Mouse (Mus musculus) C2C12 (cell line): Measurements from ENCODE around the gene Tec. TPM values are rescaled to one million over a fixed set of nuclear protein-coding genes. Genes with fewer than 3 reads are reported as not detected.

ENCODE experiments used
- H3K27me3 ChIP-seq: one replicate; pipeline ENCODE4 v1.6.1; 2011; ENCODE audit not compliant: control insufficient read depth, insufficient read depth, insufficient read length
- H3K36me3 ChIP-seq: one replicate; pipeline ENCODE4 v1.6.1; 2011; ENCODE audit not compliant: control insufficient read depth, insufficient read depth
- H3K4me3 ChIP-seq: one replicate; pipeline ENCODE4 v1.5.1; 2011; ENCODE audit warnings: mild to moderate bottlenecking, control low read depth; ENCODE audit not compliant: poor library complexity, insufficient read depth, severe bottlenecking
- H3K79me2 ChIP-seq: one replicate; pipeline ENCODE4 v1.6.1; 2011; ENCODE audit not compliant: control insufficient read depth, insufficient read depth
- H3K79me3 ChIP-seq: one replicate; pipeline ENCODE4 v1.6.1; 2011; ENCODE audit warnings: low read depth, control low read depth
- H3ac ChIP-seq: one replicate; pipeline ENCODE3; 2011; ENCODE audit warnings: low read depth; ENCODE audit not compliant: control insufficient read depth, insufficient read length
- CEBPB ChIP-seq: IDR thresholded peaks from one replicate; pipeline ENCODE4 v1.6.1; 2011; ENCODE audit warnings: low read depth, mild to moderate bottlenecking, control low read depth, moderate library complexity
- CTCF ChIP-seq: IDR thresholded peaks from one replicate; pipeline ENCODE4 v1.5.1; 2011; ENCODE audit not compliant: control insufficient read depth, insufficient read depth, insufficient read length
- FOSL1 ChIP-seq: IDR thresholded peaks from one replicate; pipeline ENCODE4 v1.8.0; 2011; ENCODE audit warnings: mild to moderate bottlenecking, low read length; ENCODE audit not compliant: poor library complexity, insufficient read depth, severe bottlenecking
- MAX ChIP-seq: IDR thresholded peaks from one replicate; pipeline ENCODE4 v1.6.1; 2011; ENCODE audit warnings: mild to moderate bottlenecking, control low read depth
- MYOD1 ChIP-seq: IDR thresholded peaks from one replicate; pipeline ENCODE4 v1.6.1; 2011; ENCODE audit warnings: low read depth; ENCODE audit not compliant: control insufficient read depth, insufficient read length
- MYOG ChIP-seq: IDR thresholded peaks from one replicate; pipeline ENCODE4 v1.6.1; 2011; ENCODE audit not compliant: control insufficient read depth, insufficient read length; ENCODE audit errors: extremely low read depth
- USF1 ChIP-seq: IDR thresholded peaks from one replicate; pipeline ENCODE4 v1.6.1; 2011; ENCODE audit warnings: low read depth, mild to moderate bottlenecking, control low read depth, moderate library complexity
- polyA plus RNA-seq: library from polyadenylated mRNA; unstranded; fragments of >200 nt; fragmentation: generic; extraction: Trizol; gene quantifications from one replicate; pipeline ENCODE4 v1.2.1, GENCODE M21; 2012; ENCODE audit warnings: missing spikeins

The Tec gene
- polyA plus RNA-seq, 1 experiment: 0.88 TPM

DNA sequence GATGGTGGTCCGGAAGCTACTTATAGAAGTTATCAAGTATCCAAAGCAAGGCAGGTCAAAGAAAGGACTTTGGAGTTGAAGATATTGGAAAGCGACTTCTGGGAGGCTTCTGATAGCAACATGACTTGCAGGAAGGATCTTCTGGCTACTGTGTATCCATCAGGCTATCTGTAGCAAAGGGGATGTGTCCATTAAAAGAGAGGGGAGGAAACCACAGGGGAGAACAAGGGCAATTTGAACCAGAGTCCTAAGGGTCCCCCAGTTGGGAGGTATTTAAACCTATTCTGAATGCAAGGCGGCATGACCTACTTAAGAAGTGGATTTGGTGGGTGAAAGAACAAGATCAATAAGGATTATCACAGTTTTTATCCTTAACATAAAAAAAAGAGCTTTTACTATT lies 43.0 kb upstream of the Tec start:
- Histone ChIP-seq H3ac (no peak overlapping the region), H3K79me3 (peaks cover 15% of the 10 kb centered on the region), H3K36me3 (no peaks in the 10 kb centered on the region), H3K27me3 (no peaks in the 10 kb centered on the region), H3K79me2 (peaks cover 20% of the 10 kb centered on the region), H3K4me3 (no peak overlapping the region)
- TF ChIP-seq MYOG (no peak), FOSL1 (no peak), CTCF (no peak), USF1 (no peak), MYOD1 (no peak), CEBPB (no peak), MAX (no peak)

DNA sequence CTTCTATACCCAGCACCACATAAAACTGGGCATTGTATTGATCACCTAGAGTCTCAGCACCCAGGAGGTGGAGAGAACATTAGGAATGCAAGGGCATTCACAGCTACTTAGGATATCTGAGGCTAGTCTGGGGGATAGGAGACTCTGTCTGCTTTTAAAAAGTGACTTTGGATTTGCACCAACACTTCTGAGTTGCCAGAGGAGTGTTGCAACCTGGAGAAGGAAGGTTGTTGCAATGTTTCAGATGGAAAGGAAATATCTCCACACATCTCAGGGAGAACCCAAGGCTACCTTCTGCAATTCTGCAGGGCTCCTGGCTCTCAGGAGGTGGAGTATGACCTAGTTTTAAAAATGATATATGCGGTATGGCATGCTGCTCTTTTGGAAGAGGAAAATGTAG lies 42.1 kb upstream of the Tec start:
- TF ChIP-seq CTCF (no peak), MAX (no peak), MYOG (no peak), USF1 (no peak), FOSL1 (no peak), MYOD1 (no peak), CEBPB (no peak)
- no peak overlapping the region for H3K4me3 ChIP-seq
- peaks cover 11% of the 10 kb centered on the region for H3K79me2 ChIP-seq
- no peak overlapping the region for H3ac ChIP-seq
- H3K79me3 ChIP-seq: peaks cover 6% of the 10 kb centered on the region
- no peaks in the 10 kb centered on the region for H3K27me3 ChIP-seq
- no peaks in the 10 kb centered on the region for H3K36me3 ChIP-seq

DNA sequence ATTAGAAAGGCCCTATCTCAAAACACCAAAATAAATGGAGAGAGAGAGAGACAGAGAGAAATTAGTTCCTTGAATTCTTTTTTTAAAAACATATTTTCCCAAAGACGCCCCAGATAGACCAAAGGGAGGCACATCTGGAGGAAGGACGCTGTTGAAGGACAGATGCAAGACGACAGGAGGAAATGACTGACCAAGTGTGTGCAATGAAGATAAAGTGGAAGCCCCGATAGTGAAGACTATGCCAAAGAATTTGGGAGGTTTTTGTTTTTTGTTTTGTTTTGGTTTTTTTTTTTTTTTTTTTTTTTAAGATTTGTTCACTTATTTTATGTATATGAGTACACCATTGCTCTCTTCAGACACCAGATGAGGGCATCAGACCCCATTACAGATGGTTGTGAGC lies 41.1 kb upstream of the Tec start:
- Histone ChIP-seq H3K27me3 (no peaks in the 10 kb centered on the region), H3K4me3 (no peak overlapping the region), H3K79me2 (peaks cover under 1% of the 10 kb centered on the region), H3K36me3 (no peaks in the 10 kb centered on the region), H3ac (no peak overlapping the region), H3K79me3 (no peaks in the 10 kb centered on the region)
- no peak for TF ChIP-seq MYOD1
- TF ChIP-seq CTCF: no peak
- no peak for TF ChIP-seq FOSL1
- no peak for TF ChIP-seq MYOG
- no peak for TF ChIP-seq USF1
- TF ChIP-seq CEBPB: no peak
- TF ChIP-seq MAX: no peak

GRCm38 (mm10) chr5:72908324-72908936 lies 40.1 kb upstream of the Tec start:
- TF ChIP-seq CTCF (no peak), MAX (no peak), MYOD1 (no peak), FOSL1 (no peak)
- Histone ChIP-seq H3K4me3 (no peak overlapping the region), H3K27me3 (no peaks in the 10 kb centered on the region), H3ac (no peak overlapping the region), H3K79me3 (no peaks in the 10 kb centered on the region), H3K79me2 (no peaks in the 10 kb centered on the region), H3K36me3 (no peaks in the 10 kb centered on the region)

DNA sequence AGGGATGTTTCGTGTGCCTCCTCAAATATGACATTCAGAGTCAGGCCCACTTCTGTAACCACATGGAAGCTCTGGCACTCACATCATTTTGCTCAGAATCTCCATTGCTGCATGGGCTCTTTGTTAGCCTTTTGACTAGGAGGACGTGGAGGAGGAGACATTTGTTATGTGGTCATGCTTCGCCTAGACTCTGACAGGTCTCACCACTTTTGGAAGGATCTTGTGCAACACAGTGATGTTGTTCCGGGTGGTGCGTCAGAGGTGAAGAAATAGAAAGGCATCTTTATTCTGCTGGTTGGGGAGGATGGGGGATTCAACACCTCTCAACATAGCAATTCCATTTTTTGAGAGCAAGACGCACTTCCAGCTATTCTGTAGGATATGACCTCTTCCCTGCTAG lies 39.1 kb upstream of the Tec start:
- Histone ChIP-seq H3K27me3 (no peaks in the 10 kb centered on the region), H3K79me2 (no peaks in the 10 kb centered on the region), H3K79me3 (no peaks in the 10 kb centered on the region), H3K4me3 (no peak overlapping the region), H3ac (no peak overlapping the region), H3K36me3 (no peaks in the 10 kb centered on the region)
- TF ChIP-seq MYOD1: no peak
- TF ChIP-seq USF1: no peak
- no peak for TF ChIP-seq MYOG
- TF ChIP-seq CTCF: no peak
- TF ChIP-seq CEBPB: no peak
- no peak for TF ChIP-seq FOSL1

GRCm38 (mm10) chr5:72904903-72905790 lies 36.9 kb upstream of the Tec start:
- Histone ChIP-seq H3K79me3 (no peaks in the 10 kb centered on the region), H3K36me3 (no peaks in the 10 kb centered on the region), H3K4me3 (no peak overlapping the region), H3K79me2 (no peaks in the 10 kb centered on the region), H3ac (no peak overlapping the region), H3K27me3 (no peaks in the 10 kb centered on the region)
- TF ChIP-seq MYOG (no peak), USF1 (no peak), MYOD1 (peak; percentile 52), CEBPB (peak; percentile 65), FOSL1 (no peak)
